Mouse (Mus musculus) kidney, embryonic 16.5 days (tissue): ENCODE results near the gene Tiam2. TPM values are rescaled to one million over a fixed set of nuclear protein-coding genes. Genes with fewer than 3 reads are reported as not detected.

Experiments
- ATAC-seq: fragments of 200-750 bp; cut with Nextera tagmentation; 2 replicates; pipeline ENCODE4 v1.8.0; 2017; ENCODE audit warnings: moderate TSS enrichment; ENCODE audit not compliant: low FRiP score, low TSS enrichment
- H3K27ac ChIP-seq: fragments of 300-500 bp; sonication (generic); 2 replicates; pipeline ENCODE4 v1.5.1; 2014; ENCODE audit warnings: low read length
- H3K27me3 ChIP-seq: fragments of 300-500 bp; sonication (generic); 2 replicates; pipeline ENCODE4 v1.6.1; 2014; ENCODE audit warnings: low read length, control low read depth, mixed read lengths; ENCODE audit not compliant: insufficient read depth
- H3K36me3 ChIP-seq: fragments of 300-500 bp; sonication (generic); 2 replicates; pipeline ENCODE4 v1.6.1; 2014; ENCODE audit warnings: low read length, control low read depth, mixed read lengths; ENCODE audit not compliant: insufficient read depth
- H3K4me1 ChIP-seq: fragments of 300-500 bp; sonication (generic); 2 replicates; pipeline ENCODE4 v1.6.1; 2014; ENCODE audit warnings: low read length, control low read depth, mixed read lengths; ENCODE audit not compliant: insufficient read depth
- H3K4me2 ChIP-seq: fragments of 300-500 bp; sonication (generic); replicated peaks from 2 replicates; pipeline ENCODE4 v1.6.1; 2014; ENCODE audit warnings: low read depth, low read length
- H3K4me3 ChIP-seq: fragments of 300-500 bp; sonication (generic); 2 replicates; pipeline ENCODE4 v1.5.1; 2014; ENCODE audit warnings: mild to moderate bottlenecking, low read length
- H3K9ac ChIP-seq: fragments of 300-500 bp; sonication (generic); replicated peaks from 2 replicates; pipeline ENCODE4 v1.6.1; 2014; ENCODE audit warnings: low read length
- H3K9me3 ChIP-seq: fragments of 300-500 bp; sonication (generic); 2 replicates; pipeline ENCODE4 v1.6.1; 2016; ENCODE audit warnings: low read length, control low read depth
- whole genome bisulfite sequencing: fragments of 180-500 bp; shearing (Covaris S2); extraction: QIAGEN DNeasy Blood & Tissue Kit; methylation state at CpG from one replicate; pipeline ENCODE4 v1.1.7; 2014; 5-methylcytosine and 5-hydroxymethylcytosine counted together
- polyA plus RNA-seq: library from polyadenylated mRNA; unstranded; fragments of >200 nt; fragmentation: Nextera tagmentation; extraction: Ambion mirVana; gene quantifications from 2 replicates; pipeline ENCODE4 v1.2.1, GENCODE M21; 2015

The Tiam2 gene
- polyA plus RNA-seq, 1 experiment from 2014 or later = 5.0 TPM

GRCm38 (mm10) chr17:3498580-3498979 lies 172.2 kb downstream of the Tiam2 start:
- Histone ChIP-seq H3K4me1 (peaks cover 8% of the 10 kb centered on the region; the same call in 1 of the 2 replicates), H3K27me3 (no peaks in the 10 kb centered on the region), H3K27ac (no peak overlapping the region), H3K36me3 (no peaks in the 10 kb centered on the region), H3K9ac (no peak overlapping the region), H3K9me3 (no peaks in the 10 kb centered on the region), H3K4me2 (no peak overlapping the region), H3K4me3 (no peak overlapping the region)
- WGBS = 93% methylated on average over 3 of the region's 3 CpGs
- ATAC-seq = no peak

GRCm38 (mm10) chr17:3499468-3499867 lies 173.1 kb downstream of the Tiam2 start:
- H3K4me2 ChIP-seq = no peak overlapping the region
- H3K4me1 ChIP-seq = peaks cover 8% of the 10 kb centered on the region; the same call in 1 of the 2 replicates
- no peak overlapping the region for H3K4me3 ChIP-seq
- no peak overlapping the region for H3K27ac ChIP-seq
- H3K9me3 ChIP-seq = no peaks in the 10 kb centered on the region
- 78% methylated on average over 8 of the region's 8 CpGs for WGBS
- H3K36me3 ChIP-seq = no peaks in the 10 kb centered on the region
- ATAC-seq = no peak
- H3K9ac ChIP-seq = no peak overlapping the region
- no peaks in the 10 kb centered on the region for H3K27me3 ChIP-seq

- whole genome bisulfite sequencing = 94% methylated on average over 6 of the region's 6 CpGs
- Histone ChIP-seq H3K9ac (no peak overlapping the region), H3K9me3 (no peaks in the 10 kb centered on the region), H3K36me3 (no peaks in the 10 kb centered on the region), H3K4me2 (no peak overlapping the region), H3K4me1 (peaks cover 8% of the 10 kb centered on the region; the same call in 1 of the 2 replicates), H3K27ac (no peak overlapping the region), H3K4me3 (no peak overlapping the region), H3K27me3 (no peaks in the 10 kb centered on the region)
- no peak for ATAC-seq
Observed at GRCm38 (mm10) chr17:3500076-3500475, 173.7 kb downstream of the Tiam2 start.

GRCm38 (mm10) chr17:3500936-3501335 lies 174.6 kb downstream of the Tiam2 start:
- H3K9ac ChIP-seq = no peak overlapping the region
- no peaks in the 10 kb centered on the region for H3K27me3 ChIP-seq
- no peak overlapping the region for H3K27ac ChIP-seq
- no peak overlapping the region for H3K4me3 ChIP-seq
- H3K9me3 ChIP-seq = no peaks in the 10 kb centered on the region
- ATAC-seq = no peak
- no peak overlapping the region for H3K4me2 ChIP-seq
- peaks cover 5% of the 10 kb centered on the region; the same call in 1 of the 2 replicates for H3K4me1 ChIP-seq
- 71% methylated on average over 4 of the region's 4 CpGs for WGBS
- no peaks in the 10 kb centered on the region for H3K36me3 ChIP-seq

GRCm38 (mm10) chr17:3505711-3506110 lies 179.3 kb downstream of the Tiam2 start:
- H3K4me1 ChIP-seq = no peaks in the 10 kb centered on the region
- no peak overlapping the region for H3K4me3 ChIP-seq
- H3K9me3 ChIP-seq = no peaks in the 10 kb centered on the region
- H3K27ac ChIP-seq = no peak overlapping the region
- H3K4me2 ChIP-seq = no peak overlapping the region
- no peak overlapping the region for H3K9ac ChIP-seq
- H3K27me3 ChIP-seq = no peaks in the 10 kb centered on the region
- no peak for ATAC-seq
- WGBS = 79% methylated on average over 1 of the region's 1 CpGs
- no peaks in the 10 kb centered on the region for H3K36me3 ChIP-seq

GRCm38 (mm10) chr17:3506508-3506907 lies 180.1 kb downstream of the Tiam2 start:
- no peak for ATAC-seq
- no peaks in the 10 kb centered on the region for H3K36me3 ChIP-seq
- 87% methylated on average over 8 of the region's 8 CpGs for WGBS
- no peak overlapping the region for H3K9ac ChIP-seq
- no peak overlapping the region for H3K4me3 ChIP-seq
- H3K4me1 ChIP-seq = no peaks in the 10 kb centered on the region
- H3K9me3 ChIP-seq = no peaks in the 10 kb centered on the region
- no peak overlapping the region for H3K4me2 ChIP-seq
- H3K27ac ChIP-seq = no peak overlapping the region
- H3K27me3 ChIP-seq = no peaks in the 10 kb centered on the region

- Histone ChIP-seq H3K27me3 (no peaks in the 10 kb centered on the region), H3K4me2 (no peak overlapping the region), H3K9ac (no peak overlapping the region), H3K4me3 (no peak overlapping the region), H3K27ac (no peak overlapping the region), H3K9me3 (no peaks in the 10 kb centered on the region), H3K4me1 (no peaks in the 10 kb centered on the region), H3K36me3 (0 out of 2 replicates have a peak, but pooled peaks cover under 1% of the 10 kb centered on the region)
- WGBS = 7% methylated on average over 1 of the region's 1 CpGs
- ATAC-seq = peak; percentile 76; the same call in 1 of the 2 replicates
Observed at GRCm38 (mm10) chr17:3509841-3510240, 183.5 kb downstream of the Tiam2 start.

- H3K4me3 ChIP-seq = no peak overlapping the region
- H3K4me1 ChIP-seq = no peaks in the 10 kb centered on the region
- no peaks in the 10 kb centered on the region for H3K27me3 ChIP-seq
- ATAC-seq = no peak
- H3K27ac ChIP-seq = no peak overlapping the region
- H3K4me2 ChIP-seq = no peak overlapping the region
- H3K9me3 ChIP-seq = no peaks in the 10 kb centered on the region
- WGBS = 90% methylated on average over 5 of the region's 5 CpGs
- H3K9ac ChIP-seq = no peak overlapping the region
- peaks cover 12% of the 10 kb centered on the region; the same call in 1 of the 2 replicates for H3K36me3 ChIP-seq
Observed at GRCm38 (mm10) chr17:3514316-3514715, 187.9 kb downstream of the Tiam2 start.

GRCm38 (mm10) chr17:3515851-3516250 lies 189.5 kb downstream of the Tiam2 start:
- 93% methylated on average over 8 of the region's 8 CpGs for WGBS

GRCm38 (mm10) chr17:3516406-3516805 lies 190.0 kb downstream of the Tiam2 start:
- no peaks in the 10 kb centered on the region for H3K9me3 ChIP-seq
- peaks cover 15% of the 10 kb centered on the region; the same call in 1 of the 2 replicates for H3K36me3 ChIP-seq
- no peak overlapping the region for H3K4me2 ChIP-seq
- H3K9ac ChIP-seq = no peak overlapping the region
- no peaks in the 10 kb centered on the region for H3K4me1 ChIP-seq
- H3K4me3 ChIP-seq = no peak overlapping the region
- no peak for ATAC-seq
- no peak overlapping the region for H3K27ac ChIP-seq
- 60% methylated on average over 9 of the region's 9 CpGs for WGBS
- H3K27me3 ChIP-seq = no peaks in the 10 kb centered on the region

More at GRCm38 (mm10) chr17:3515851-3516250, 189.5 kb downstream of the Tiam2 start:
- Histone ChIP-seq H3K4me1 (no peaks in the 10 kb centered on the region), H3K36me3 (peaks cover 15% of the 10 kb centered on the region; the same call in 1 of the 2 replicates), H3K27me3 (no peaks in the 10 kb centered on the region), H3K4me2 (no peak overlapping the region), H3K9ac (no peak overlapping the region), H3K27ac (no peak overlapping the region), H3K4me3 (no peak overlapping the region), H3K9me3 (no peaks in the 10 kb centered on the region)
- ATAC-seq = no peak
